Comparison of ENCODE assay signal across 8 mouse cellular contexts in genomic region chr11:119300986-119301385, GRCm38 (mm10). TPM values are rescaled to one million over a fixed set of nuclear protein-coding genes. Genes with fewer than 3 reads are reported as not detected.
DNase-seq lines count a peak whose midpoint lies in the region; ATAC-seq and TF ChIP-seq lines count a peak whose summit lies in the region.
"Had no signal": no experiment of that assay in that cellular context is flagged by ENCODE, and none has a peak within 500 bp of the region (broad histone marks: within the 10 kb centered on the region; RNA-seq: fewer than 3 reads in every experiment).

No protein-coding gene starts in this region.

- H3K4me3 ChIP-seq in kidney, postnatal 0 days (replicated peaks; ENCODE audit: low read depth, low read length), result no peak overlapping the region
- H3K4me3 ChIP-seq in intestine, postnatal 0 days (ENCODE audit: low read depth, low read length), result no peak overlapping the region
- H3K4me3 ChIP-seq in myocyte, result peak overlapping the region; percentile 98

- no peak overlapping the region for H3K9ac ChIP-seq in kidney, postnatal 0 days (ENCODE audit: low read depth, low read length)
- peak overlapping the region; percentile 94; the same call in 1 of the 2 replicates for H3K9ac ChIP-seq in intestine, postnatal 0 days (ENCODE audit: low read depth, low read length)

- no peak overlapping the region for H3ac ChIP-seq in myocyte (ENCODE audit: control insufficient read depth, insufficient read length)

- no peak for ATAC-seq in kidney, postnatal 0 days (replicated peaks; ENCODE audit: low FRiP score, low read depth)
- ATAC-seq in intestine, postnatal 0 days, result no peak

- H3K36me3 ChIP-seq in kidney, postnatal 0 days (ENCODE audit: insufficient read depth, low read length), result peaks cover 14% of the 10 kb centered on the region; the same call in 1 of the 2 replicates
- peaks cover 21% of the 10 kb centered on the region for H3K36me3 ChIP-seq in intestine, postnatal 0 days (ENCODE audit: control insufficient read depth, insufficient read depth)
- H3K36me3 ChIP-seq in myocyte (ENCODE audit: control insufficient read depth, insufficient read depth), result peaks cover 10% of the 10 kb centered on the region

- H3K9me3 ChIP-seq in kidney, postnatal 0 days (replicated peaks; ENCODE audit: low read length), result no peaks in the 10 kb centered on the region
- H3K9me3 ChIP-seq in intestine, postnatal 0 days (ENCODE audit: control insufficient read depth), result no peaks in the 10 kb centered on the region

- H3K27ac ChIP-seq in kidney, postnatal 0 days, result no peak overlapping the region
- no peak overlapping the region for H3K27ac ChIP-seq in intestine, postnatal 0 days (ENCODE audit: low read depth, low read length)

- TF ChIP-seq CTCF in kidney, postnatal 0 days (IDR thresholded peaks at IDR 0.05; ENCODE audit: low read depth), result no peak
- TF ChIP-seq CTCF in intestine, postnatal 0 days (IDR thresholded peaks at IDR 0.05; ENCODE audit: low read depth), result no peak

- H3K4me2 ChIP-seq in kidney, postnatal 0 days (ENCODE audit: low read length), result 0 out of 2 replicates have a peak overlapping the region, but pooled peaks have one; percentile 95
- no peak overlapping the region for H3K4me2 ChIP-seq in intestine, postnatal 0 days (replicated peaks; ENCODE audit: low read depth)
- peak overlapping the region; percentile 77 for H3K4me2 ChIP-seq in myocyte (ENCODE audit: low read depth)

- WGBS in kidney, postnatal 0 days, result 23% methylated on average over 2 of the region's 2 CpGs
- 20% methylated on average over 2 of the region's 2 CpGs for WGBS in intestine, postnatal 0 days

- no peak for TF ChIP-seq POLR2A in myocyte (IDR thresholded peaks at IDR 0.05; ENCODE audit: insufficient read length, low read depth)

- H3K27me3 ChIP-seq in kidney, postnatal 0 days (ENCODE audit: insufficient read depth, low read length), result no peaks in the 10 kb centered on the region
- H3K27me3 ChIP-seq in intestine, postnatal 0 days (replicated peaks; ENCODE audit: control insufficient read depth, insufficient read depth, low read length), result no peaks in the 10 kb centered on the region
- peaks cover 29% of the 10 kb centered on the region for H3K27me3 ChIP-seq in myocyte (ENCODE audit: control insufficient read depth, insufficient read depth, insufficient read length)

- peaks cover 9% of the 10 kb centered on the region; the same call in 1 of the 2 replicates for H3K4me1 ChIP-seq in kidney, postnatal 0 days (replicated peaks; ENCODE audit: insufficient read depth, low read length)
- no peaks in the 10 kb centered on the region for H3K4me1 ChIP-seq in intestine, postnatal 0 days (replicated peaks; ENCODE audit: control insufficient read depth, insufficient read depth, low read length)

- intact Hi-C loops in left cerebral cortex, postnatal 25 days (cut with DNase I), result loop anchor here (2.0 to 10.0 kb wide), 2 partner anchors 190 to 604 kb away; partner anchors contain the start of gene Endov

- H3K79me2 ChIP-seq in myocyte (ENCODE audit: control insufficient read depth, insufficient read depth), result peaks cover 28% of the 10 kb centered on the region

- DNase-seq in kidney, postnatal 0 days (ENCODE audit: low spot score), result no peak
- no peak for DNase-seq in kidney, postnatal 14 days
- DNase-seq in fat pad, adult 2 months (ENCODE audit: extremely low read depth, low read depth, low spot score), result peak; percentile 34
- no peak for DNase-seq in adrenal gland, postnatal 25 days
- no peak for DNase-seq in left cerebral cortex, postnatal 25 days (ENCODE audit: low spot score in 2 of 2)
- DNase-seq: kidney, postnatal 10 days had no signal

TF ChIP-seq in myocyte, 11 proteins besides CTCF, POLR2A, EP300 and RAD21:
- TF ChIP-seq MAX (IDR thresholded peaks at IDR 0.05; ENCODE audit: low read depth) (no peak), MYOG (IDR thresholded peaks at IDR 0.05; ENCODE audit: control insufficient read depth in 1 of 3, insufficient read depth in 1 of 3, insufficient read length in 2 of 3, low read depth in 2 of 3) (no peak), TCF3 (IDR thresholded peaks at IDR 0.05; ENCODE audit: insufficient read length, low read depth) (no peak), MYOD1 (IDR thresholded peaks at IDR 0.05; ENCODE audit: control insufficient read depth in 1 of 3, insufficient read length in 2 of 3, low read depth in 2 of 3) (no peak), SRF (IDR thresholded peaks at IDR 0.05; ENCODE audit: control insufficient read depth, insufficient read length, low read depth) (no peak), TCF12 (IDR thresholded peaks at IDR 0.05; ENCODE audit: insufficient read depth, poor library complexity, severe bottlenecking) (no peak), POLR2AphosphoS2 (IDR thresholded peaks at IDR 0.05; ENCODE audit: insufficient read length, low read depth) (no peak), E2F4 (IDR thresholded peaks at IDR 0.05; ENCODE audit: insufficient read depth) (no peak), REST (IDR thresholded peaks at IDR 0.05; ENCODE audit: insufficient read depth, insufficient read length) (no peak), CEBPB (IDR thresholded peaks at IDR 0.05; ENCODE audit: insufficient read depth, poor library complexity, severe bottlenecking) (no peak), USF1 (IDR thresholded peaks at IDR 0.05; ENCODE audit: low read depth) (no peak)

RNA-seq across cellular contexts. Expression of gene Eif4a3, which starts 1.1 kb away (rescaled TPM):
- 260 and 285 TPM in 2 replicates for polyA plus RNA-seq in kidney, postnatal 0 days (2015; fragmentation: Nextera tagmentation; extraction: Ambion mirVana)
- polyA plus RNA-seq in intestine, postnatal 0 days (2015; fragmentation: Nextera tagmentation; extraction: Ambion mirVana), result 162 and 174 TPM in 2 replicates
- polyA plus RNA-seq in myocyte (2012; fragmentation: generic; extraction: Trizol), result 247 TPM
- 121 and 129 TPM in 2 replicates for total RNA-seq in adrenal gland, postnatal 25 days (2021)
- 10 to 100 TPM; 72.1 to 79.0 TPM for total RNA-seq in left cerebral cortex, postnatal 25 days (2021)

RNA-seq across cellular contexts. Expression of gene Card14, which starts 6.6 kb away (rescaled TPM):
- polyA plus RNA-seq in kidney, postnatal 0 days (2015; fragmentation: Nextera tagmentation; extraction: Ambion mirVana), result 0.99 and 1.2 TPM in 2 replicates
- polyA plus RNA-seq in intestine, postnatal 0 days (2015; fragmentation: Nextera tagmentation; extraction: Ambion mirVana), result 9.9 and 11.4 TPM in 2 replicates
- polyA plus RNA-seq in myocyte (2012; fragmentation: generic; extraction: Trizol), result 1.1 TPM
- total RNA-seq in adrenal gland, postnatal 25 days (2021), result 0.30 and 0.38 TPM in 2 replicates
- total RNA-seq in left cerebral cortex, postnatal 25 days (2021), result under 1 TPM; 0.14 to 0.18 TPM

RNA-seq across cellular contexts. Expression of gene Gaa, which starts 33.3 kb away (rescaled TPM):
- polyA plus RNA-seq in kidney, postnatal 0 days (2015; fragmentation: Nextera tagmentation; extraction: Ambion mirVana), result 64.6 and 68.5 TPM in 2 replicates
- 71.6 and 79.0 TPM in 2 replicates for polyA plus RNA-seq in intestine, postnatal 0 days (2015; fragmentation: Nextera tagmentation; extraction: Ambion mirVana)
- polyA plus RNA-seq in myocyte (2012; fragmentation: generic; extraction: Trizol), result 86.4 TPM
- 101 and 102 TPM in 2 replicates for total RNA-seq in adrenal gland, postnatal 25 days (2021)
- 100 to 1,000 TPM; 232 to 233 TPM for total RNA-seq in left cerebral cortex, postnatal 25 days (2021)

RNA-seq across cellular contexts. Expression of gene Sgsh, which starts 54.4 kb away (rescaled TPM):
- 9.8 and 10.1 TPM in 2 replicates for polyA plus RNA-seq in kidney, postnatal 0 days (2015; fragmentation: Nextera tagmentation; extraction: Ambion mirVana)
- 7.7 and 8.3 TPM in 2 replicates for polyA plus RNA-seq in intestine, postnatal 0 days (2015; fragmentation: Nextera tagmentation; extraction: Ambion mirVana)
- 4.2 TPM for polyA plus RNA-seq in myocyte (2012; fragmentation: generic; extraction: Trizol)
- 21.6 and 26.9 TPM in 2 replicates for total RNA-seq in adrenal gland, postnatal 25 days (2021)
- 1 to 10 TPM; 3.9 to 4.4 TPM for total RNA-seq in left cerebral cortex, postnatal 25 days (2021)

RNA-seq across cellular contexts. Expression of gene Slc26a11, which starts 54.4 kb away (rescaled TPM):
- 8.0 and 8.3 TPM in 2 replicates for polyA plus RNA-seq in kidney, postnatal 0 days (2015; fragmentation: Nextera tagmentation; extraction: Ambion mirVana)
- polyA plus RNA-seq in intestine, postnatal 0 days (2015; fragmentation: Nextera tagmentation; extraction: Ambion mirVana), result 6.7 and 7.7 TPM in 2 replicates
- polyA plus RNA-seq in myocyte (2012; fragmentation: generic; extraction: Trizol), result 1.5 TPM
- 9.5 and 13.1 TPM in 2 replicates for total RNA-seq in adrenal gland, postnatal 25 days (2021)
- 1 to 10 TPM; 4.5 TPM for total RNA-seq in left cerebral cortex, postnatal 25 days (2021)
